Mouse (Mus musculus) megakaryocyte-erythroid progenitor cell, adult 5-6 weeks (primary cell): ENCODE data around the gene Sys1. TPM values are rescaled to one million over a fixed set of nuclear protein-coding genes. Genes with fewer than 3 reads are reported as not detected.

Experiments used
- ATAC-seq: replicated peaks from 2 replicates; pipeline ENCODE4 v1.8.0; 2016; ENCODE audit warnings: mild to moderate bottlenecking, inconsistent platforms; ENCODE audit not compliant: severe bottlenecking, poor library complexity, low FRiP score, low TSS enrichment
- total RNA-seq, 2 experiments: library from RNA; stranded (forward) in 1 of 2; stranded (reverse) in 1 of 2; fragments of 200-1000, 215-1000 nt in 1 of 2; fragments of >200 nt in 1 of 2; fragmentation: Nextera tagmentation in 1 of 2; gene quantifications; 2 replicates each; pipeline ENCODE4 v1.2.3; 2014 to 2017

The Sys1 gene
- total RNA-seq, 2 experiments from 2014 or later: 16.0 to 25.7 TPM

GRCm38 (mm10) chr2:164487812-164488211 is 31.0 kb downstream of the Sys1 start:
- ATAC-seq: no peak

GRCm38 (mm10) chr2:164494126-164494525 is 37.4 kb downstream of the Sys1 start:
- no peak for ATAC-seq

- ATAC-seq: no peak
These were observed 39.6 kb downstream of the Sys1 start for GRCm38 (mm10) chr2:164496331-164496730.

DNA sequence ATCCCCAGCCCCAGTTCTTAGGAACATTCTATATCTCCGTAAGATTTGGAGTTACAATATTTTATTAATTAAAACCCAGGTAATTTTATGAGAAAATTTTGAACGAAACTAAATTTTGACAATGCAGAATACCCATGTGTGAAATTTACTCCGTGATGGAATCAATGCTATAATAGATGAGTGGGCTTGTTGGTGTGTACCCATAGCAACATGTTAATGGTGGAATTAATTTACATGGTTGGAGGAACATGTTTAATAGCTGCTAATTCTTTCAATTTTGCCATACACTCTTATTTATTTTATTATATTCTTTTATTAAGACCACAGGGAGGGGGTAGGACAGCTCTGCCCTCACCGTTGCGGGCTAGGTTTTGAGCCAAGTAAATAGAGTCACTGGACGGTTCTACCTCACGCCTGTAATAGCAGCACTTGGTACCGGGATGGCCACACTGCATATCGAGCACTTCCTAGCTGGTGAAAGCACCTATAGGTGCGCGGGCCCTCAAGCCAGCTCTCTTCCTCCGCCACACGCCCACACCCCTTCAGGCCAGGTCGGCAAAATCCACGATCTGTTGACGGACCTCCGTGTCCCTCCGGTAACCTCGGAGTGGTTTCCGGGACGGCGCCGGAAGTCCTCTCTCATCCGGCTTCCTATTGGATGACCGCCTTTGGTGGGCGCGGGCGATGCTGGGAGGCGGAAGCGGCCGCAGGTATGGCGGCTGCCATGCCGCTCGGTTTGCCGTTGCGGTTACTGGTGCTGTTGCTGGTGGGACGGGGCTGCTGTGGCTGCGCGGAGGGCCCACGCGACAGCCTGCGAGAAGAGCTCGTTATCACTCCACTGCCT is 40.3 kb downstream of the Sys1 start, which contains the start of gene Pigt:
Gene Pigt (plus strand): TSS at position 674 of the 844 bp plus-strand sequence.
- peak; percentile 98 for ATAC-seq

- ATAC-seq: peak; percentile 35
These were observed 41.0 kb downstream of the Sys1 start for GRCm38 (mm10) chr2:164497691-164498268.

GRCm38 (mm10) chr2:164499317-164499716 is 42.6 kb downstream of the Sys1 start:
- no peak for ATAC-seq

- ATAC-seq: no peak
These were observed 43.7 kb downstream of the Sys1 start for GRCm38 (mm10) chr2:164500511-164500910.

- no peak for ATAC-seq
These were observed 48.2 kb downstream of the Sys1 start for GRCm38 (mm10) chr2:164504919-164505318.

DNA sequence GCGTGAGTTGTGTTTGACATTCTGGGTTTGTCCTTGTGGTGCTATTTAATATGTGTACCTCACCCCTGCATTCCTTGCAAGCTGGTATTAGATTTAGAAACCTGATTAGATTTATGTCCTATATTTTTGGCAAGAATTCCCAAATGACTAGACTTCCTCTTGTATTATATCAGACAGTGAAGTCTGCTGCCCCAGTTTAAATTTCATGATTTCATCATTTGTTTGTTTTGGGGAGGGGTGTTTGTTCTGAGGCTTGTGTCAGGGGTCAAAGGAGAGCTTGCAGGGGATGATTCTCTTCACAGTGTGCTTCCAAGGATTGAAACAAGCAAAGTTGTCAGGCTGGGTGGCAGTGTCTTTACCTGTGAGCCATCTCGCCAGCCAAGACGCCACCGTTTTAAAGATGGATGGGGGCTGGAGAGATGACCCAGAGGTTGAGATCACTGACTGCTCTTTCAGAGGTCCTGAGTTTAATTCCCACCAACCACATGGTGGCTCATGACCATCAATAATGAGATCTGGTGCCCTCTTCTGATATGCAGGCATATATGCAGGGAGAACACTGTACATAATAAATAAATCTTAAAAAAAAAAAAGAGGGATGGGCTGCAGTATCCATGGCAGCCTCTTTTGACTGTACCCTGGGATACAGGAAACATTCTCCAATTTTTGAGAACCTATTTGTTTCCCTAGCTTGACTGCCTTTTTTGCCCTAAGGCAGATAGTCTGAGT is 49.0 kb downstream of the Sys1 start:
- no peak for ATAC-seq

- ATAC-seq: no peak
These were observed 51.0 kb downstream of the Sys1 start for GRCm38 (mm10) chr2:164507811-164508210.

GRCm38 (mm10) chr2:164510621-164511190 is 53.9 kb downstream of the Sys1 start:
- ATAC-seq: no peak

DNA sequence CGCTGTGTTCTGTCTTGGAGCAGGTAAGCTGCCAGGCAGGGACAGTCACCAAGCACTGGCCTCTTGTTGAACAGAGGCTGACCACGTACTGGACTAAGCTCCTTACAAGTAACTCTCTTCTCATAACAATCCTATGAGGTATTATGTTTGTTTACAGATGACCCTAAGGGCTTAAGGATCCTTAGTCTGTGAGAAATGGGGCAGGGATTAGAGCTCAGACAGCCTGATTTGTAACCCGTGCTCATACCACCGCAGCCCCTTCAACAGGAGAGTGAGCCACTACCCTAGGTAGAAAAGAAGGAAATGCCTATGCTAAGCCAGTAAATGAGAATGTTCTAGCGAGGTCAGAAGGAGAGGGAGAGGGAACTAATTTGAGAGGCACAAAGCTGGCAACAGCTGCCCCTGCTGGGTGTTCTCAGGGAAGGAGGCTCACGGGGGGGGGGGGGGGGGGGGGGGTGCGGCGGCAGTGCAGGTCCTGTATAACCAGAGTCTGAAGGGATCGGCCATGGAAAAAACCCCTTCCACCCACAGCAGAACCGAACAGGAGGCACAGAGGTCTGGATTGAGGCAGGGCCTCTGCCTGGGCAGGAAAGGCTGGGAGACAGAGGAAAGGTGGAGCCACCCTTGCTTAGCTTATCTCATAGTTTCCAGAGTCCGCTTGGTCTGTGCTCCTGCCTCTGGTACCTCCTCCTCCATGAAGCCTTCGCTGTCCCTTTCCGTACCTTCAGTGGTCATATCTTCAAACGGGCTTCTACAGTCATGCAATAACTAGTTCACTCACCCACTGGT is 55.6 kb downstream of the Sys1 start:
- 0 out of 2 replicates have a peak, but pooled peaks have one; percentile 41 for ATAC-seq

DNA sequence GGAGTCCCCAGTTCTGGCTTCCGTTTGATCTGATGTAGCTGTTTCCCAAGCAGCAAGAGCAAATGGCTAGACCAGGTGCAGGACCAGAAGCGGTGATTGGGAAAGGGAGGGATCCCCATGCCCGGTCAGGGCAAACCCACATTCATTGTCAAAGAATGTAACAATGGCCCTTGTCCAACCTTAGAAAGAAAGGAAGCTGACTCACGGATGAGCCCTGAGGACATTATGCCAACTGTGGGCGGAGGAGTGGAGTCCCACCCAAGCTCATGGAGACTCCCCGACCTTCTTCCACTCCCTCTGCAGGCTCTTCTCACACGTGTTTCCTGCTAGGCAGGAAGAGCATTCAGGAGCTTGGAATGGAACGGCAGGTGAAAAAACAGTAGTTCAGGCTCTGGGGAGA is 56.6 kb downstream of the Sys1 start:
- no peak for ATAC-seq

DNA sequence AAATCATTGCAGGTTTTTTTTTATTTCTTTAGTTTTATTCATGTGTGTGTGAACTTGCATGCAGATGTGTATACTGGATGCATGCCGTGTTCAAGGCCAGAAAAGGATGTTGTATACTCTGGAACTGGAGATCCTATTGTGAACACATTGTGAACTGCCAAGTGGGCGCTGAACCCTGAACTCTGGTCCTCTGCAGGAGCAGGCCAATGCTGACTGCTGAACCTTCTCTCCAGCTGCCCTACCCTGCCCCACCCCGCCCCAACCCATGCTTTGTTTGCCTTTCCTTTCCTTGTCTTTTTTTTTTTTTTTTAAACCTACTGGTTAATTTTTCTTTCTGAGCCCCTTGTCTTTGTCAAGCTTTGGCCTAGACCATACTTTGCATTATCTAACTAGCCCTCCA is 58.2 kb downstream of the Sys1 start:
- ATAC-seq: no peak

GRCm38 (mm10) chr2:164515897-164516296 is 59.1 kb downstream of the Sys1 start:
- no peak for ATAC-seq

DNA sequence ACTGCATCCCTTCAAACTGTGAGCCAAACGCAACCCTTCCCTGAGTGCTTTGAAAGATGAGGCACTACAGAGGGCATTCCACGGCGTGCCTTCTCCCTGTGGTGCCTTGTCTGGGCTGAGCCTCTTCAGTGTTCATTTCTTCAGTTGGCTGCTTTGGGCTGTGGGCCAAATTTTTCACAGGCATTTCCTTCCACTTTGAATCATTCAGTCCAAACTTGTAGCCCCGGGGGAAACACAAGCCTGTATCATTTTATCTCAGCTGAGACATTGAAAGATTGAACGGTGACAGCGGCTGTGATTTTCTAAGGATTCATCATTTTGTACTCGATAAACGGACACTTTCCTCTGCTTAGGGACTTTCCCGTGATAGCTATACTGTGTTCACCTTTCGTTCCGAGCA is 59.8 kb downstream of the Sys1 start:
- ATAC-seq: no peak

DNA sequence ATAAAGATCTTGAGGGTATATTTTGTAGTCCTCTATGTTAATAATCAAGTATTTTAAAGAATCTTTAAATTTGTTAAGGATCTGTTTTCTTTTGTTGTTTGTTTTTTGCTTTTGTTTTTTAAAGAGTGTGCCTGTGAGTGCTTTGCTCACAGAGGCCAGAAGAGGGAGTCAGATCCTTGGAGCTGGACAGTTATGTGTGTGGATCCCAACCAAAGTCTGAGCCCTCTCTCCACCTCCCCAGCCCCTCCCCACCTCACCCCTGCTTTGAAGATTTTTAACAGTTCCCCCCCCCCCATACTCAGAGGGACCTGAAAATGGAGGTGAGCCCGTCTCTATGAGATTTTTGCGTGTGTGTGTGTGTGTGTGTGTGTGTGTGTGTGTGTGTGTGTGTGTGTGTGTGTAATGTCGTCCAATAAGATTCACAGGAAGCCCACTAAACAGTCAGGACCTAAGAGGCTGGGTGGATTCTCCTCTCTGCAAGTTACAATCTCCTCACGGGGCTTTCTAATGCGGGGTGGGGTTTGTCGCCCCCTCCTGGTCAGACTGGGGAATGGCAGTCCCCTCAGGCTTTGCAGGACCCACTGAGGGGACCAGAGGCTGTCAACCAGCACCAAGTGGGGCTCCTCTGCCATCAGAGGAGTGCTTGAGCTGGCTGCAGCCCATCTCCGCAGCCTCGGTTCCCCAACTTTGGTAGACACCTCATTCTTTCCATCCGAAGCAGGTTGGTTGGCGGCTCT is 60.9 kb downstream of the Sys1 start:
- peak; percentile 73 for ATAC-seq

GRCm38 (mm10) chr2:164518266-164519170 is 61.8 kb downstream of the Sys1 start:
- no peak for ATAC-seq
